ENCODE assay signal across 8 mouse cellular contexts in the genomic region with DNA sequence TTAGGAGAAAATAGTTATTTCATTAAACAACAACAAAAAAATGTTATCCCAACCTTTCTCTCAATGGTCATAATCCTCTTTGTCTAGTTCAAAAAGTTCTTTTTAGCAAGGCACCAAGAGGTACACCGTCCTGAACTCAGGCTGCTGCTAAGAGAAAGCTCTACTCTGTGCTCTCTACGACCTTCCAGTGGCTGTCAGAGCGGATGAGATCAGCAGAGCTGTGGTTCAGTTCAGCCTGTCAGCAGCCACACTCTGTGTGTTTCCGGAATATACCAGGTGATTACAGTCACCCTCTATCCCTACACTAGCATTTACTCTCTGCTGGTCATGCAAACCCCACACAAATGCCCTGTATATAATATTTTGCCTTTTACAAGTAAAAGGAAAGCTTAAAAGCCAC. TPM values are rescaled to one million over a fixed set of nuclear protein-coding genes. Genes with fewer than 3 reads are reported as not detected.
DNase-seq lines count a peak whose midpoint lies in the region; ATAC-seq and TF ChIP-seq lines count a peak whose summit lies in the region.

No protein-coding gene starts in this region.

- H3K9ac ChIP-seq in embryonic facial prominence, embryonic 12.5 days, result no peak overlapping the region
- peak overlapping the region; percentile 8; the same call in 1 of the 2 replicates for H3K9ac ChIP-seq in ES-E14 (ENCODE audit: insufficient read depth, low read depth, low read length, poor library complexity, severe bottlenecking)
- H3K9ac ChIP-seq in forebrain, embryonic 16.5 days (replicated peaks; ENCODE audit: low read depth, low read length), result no peak overlapping the region
- peak overlapping the region; percentile 24; the same call in 1 of the 2 replicates for H3K9ac ChIP-seq in lung, embryonic 16.5 days (ENCODE audit: low read length)

- DNase-seq in embryonic facial prominence, embryonic 10.5 days (ENCODE audit: low spot score), result no peak
- no peak for DNase-seq in ES-E14 (ENCODE audit: low read depth, low spot score)
- peak; percentile 9 to 40 for DNase-seq in thymus, postnatal 10 days (ENCODE audit: low spot score in 2 of 2)
- DNase-seq in frontal cortex, postnatal 10 days (ENCODE audit: low spot score in 2 of 2), result no peak
- DNase-seq in urinary bladder, postnatal 36 days (ENCODE audit: low spot score in 2 of 2), result no peak

- WGBS in embryonic facial prominence, embryonic 12.5 days, result 37% methylated on average over 4 of the region's 4 CpGs
- WGBS in embryonic facial prominence, embryonic 10.5 days, result 35% methylated on average over 4 of the region's 4 CpGs
- 30% methylated on average over 4 of the region's 4 CpGs for WGBS in forebrain, embryonic 16.5 days
- 31% methylated on average over 4 of the region's 4 CpGs for WGBS in lung, embryonic 16.5 days

- H3K4me1 ChIP-seq in embryonic facial prominence, embryonic 12.5 days, result peaks cover 7% of the 10 kb centered on the region
- H3K4me1 ChIP-seq in embryonic facial prominence, embryonic 10.5 days, result peaks cover 25% of the 10 kb centered on the region
- H3K4me1 ChIP-seq in ES-E14 (ENCODE audit: control insufficient read depth in 2 of 2, insufficient read depth in 2 of 2, low read length in 2 of 2, poor library complexity in 1 of 2), result peaks cover 0 to 2% of the 10 kb centered on the region in 2 experiments; a peak in 1 of 4 replicates
- peaks cover 22% of the 10 kb centered on the region for H3K4me1 ChIP-seq in forebrain, embryonic 16.5 days (replicated peaks; ENCODE audit: control insufficient read depth, insufficient read depth, low read length)
- peaks cover 13% of the 10 kb centered on the region for H3K4me1 ChIP-seq in lung, embryonic 16.5 days (replicated peaks; ENCODE audit: control insufficient read depth, insufficient read depth, low read length)

- H3K36me3 ChIP-seq in embryonic facial prominence, embryonic 12.5 days, result no peaks in the 10 kb centered on the region
- H3K36me3 ChIP-seq in embryonic facial prominence, embryonic 10.5 days (replicated peaks), result no peaks in the 10 kb centered on the region
- no peaks in the 10 kb centered on the region for H3K36me3 ChIP-seq in ES-E14 (ENCODE audit: control insufficient read depth, insufficient read depth, low read length, poor library complexity, severe bottlenecking)
- H3K36me3 ChIP-seq in forebrain, embryonic 16.5 days (ENCODE audit: control insufficient read depth, insufficient read depth), result no peaks in the 10 kb centered on the region
- H3K36me3 ChIP-seq in lung, embryonic 16.5 days (ENCODE audit: control insufficient read depth, insufficient read depth, low read length), result no peaks in the 10 kb centered on the region

- no peak for ATAC-seq in embryonic facial prominence, embryonic 12.5 days (ENCODE audit: insufficient number of reproducible peaks, insufficient read depth, low FRiP score, low TSS enrichment)
- no peak for ATAC-seq in forebrain, embryonic 16.5 days
- no peak for ATAC-seq in lung, embryonic 16.5 days (ENCODE audit: low read depth)

- in situ Hi-C loops in ES-E14 (cut with MboI; ENCODE audit: low sequenced_read_pairs in 2 of 2, unreplicated experiment in 2 of 2), result no loop called here

- H3K9me3 ChIP-seq in embryonic facial prominence, embryonic 12.5 days, result no peaks in the 10 kb centered on the region
- no peaks in the 10 kb centered on the region for H3K9me3 ChIP-seq in embryonic facial prominence, embryonic 10.5 days
- H3K9me3 ChIP-seq in ES-E14 (ENCODE audit: control insufficient read depth, insufficient read depth, low read depth, low read length), result no peaks in the 10 kb centered on the region
- H3K9me3 ChIP-seq in forebrain, embryonic 16.5 days (ENCODE audit: control insufficient read depth, low read length), result no peaks in the 10 kb centered on the region
- no peaks in the 10 kb centered on the region for H3K9me3 ChIP-seq in lung, embryonic 16.5 days (ENCODE audit: control insufficient read depth, low read length)

- H3K4me3 ChIP-seq in embryonic facial prominence, embryonic 12.5 days, result no peak overlapping the region
- H3K4me3 ChIP-seq in embryonic facial prominence, embryonic 10.5 days, result no peak overlapping the region
- no peak overlapping the region for H3K4me3 ChIP-seq in ES-E14 (ENCODE audit: insufficient read depth in 1 of 2, low read depth in 1 of 2, low read length in 2 of 2, poor library complexity in 1 of 2, severe bottlenecking in 1 of 2)
- peak overlapping the region; percentile 15 for H3K4me3 ChIP-seq in forebrain, embryonic 16.5 days (replicated peaks; ENCODE audit: low read length)
- no peak overlapping the region for H3K4me3 ChIP-seq in lung, embryonic 16.5 days (ENCODE audit: low read length)

- H3K27ac ChIP-seq in embryonic facial prominence, embryonic 12.5 days, result no peak overlapping the region
- H3K27ac ChIP-seq in embryonic facial prominence, embryonic 10.5 days (replicated peaks), result no peak overlapping the region
- H3K27ac ChIP-seq in ES-E14 (ENCODE audit: insufficient read depth, low read depth, low read length, poor library complexity, severe bottlenecking), result no peak overlapping the region
- H3K27ac ChIP-seq in forebrain, embryonic 16.5 days (ENCODE audit: low read length), result no peak overlapping the region
- H3K27ac ChIP-seq in lung, embryonic 16.5 days (ENCODE audit: low read length), result no peak overlapping the region

- H3K4me2 ChIP-seq in embryonic facial prominence, embryonic 12.5 days (replicated peaks), result peak overlapping the region; percentile 38
- H3K4me2 ChIP-seq in forebrain, embryonic 16.5 days (ENCODE audit: low read length), result peak overlapping the region; percentile 30
- H3K4me2 ChIP-seq in lung, embryonic 16.5 days (ENCODE audit: low read depth, low read length), result peak overlapping the region; percentile 23

- no peaks in the 10 kb centered on the region for H3K27me3 ChIP-seq in embryonic facial prominence, embryonic 12.5 days
- no peaks in the 10 kb centered on the region for H3K27me3 ChIP-seq in embryonic facial prominence, embryonic 10.5 days (replicated peaks; ENCODE audit: low read depth, poor library complexity, severe bottlenecking)
- H3K27me3 ChIP-seq in forebrain, embryonic 16.5 days (replicated peaks; ENCODE audit: control insufficient read depth, insufficient read depth, low read length), result no peaks in the 10 kb centered on the region
- H3K27me3 ChIP-seq in lung, embryonic 16.5 days (ENCODE audit: control insufficient read depth, insufficient read depth, low read depth, low read length), result no peaks in the 10 kb centered on the region

TF ChIP-seq in ES-E14, 5 proteins besides CTCF, POLR2A, EP300 and RAD21:
- TF ChIP-seq HCFC1 (IDR thresholded peaks at IDR 0.05; ENCODE audit: borderline replicate concordance, insufficient read depth, low read length) (no peak), ZC3H11A (IDR thresholded peaks at IDR 0.05; ENCODE audit: borderline replicate concordance, low read depth, low read length) (no peak), ZNF384 (IDR thresholded peaks at IDR 0.05; ENCODE audit: low read depth, low read length) (no peak), CHD2 (IDR thresholded peaks at IDR 0.05; ENCODE audit: low read depth, low read length) (no peak), MAFK (IDR thresholded peaks at IDR 0.05; ENCODE audit: insufficient read depth, low read depth, low read length) (no peak)

RNA-seq across cellular contexts. Expression of gene 1190002N15Rik, which starts 4.2 kb away (rescaled TPM):
- 29.9 and 40.4 TPM in 2 replicates for polyA plus RNA-seq in embryonic facial prominence, embryonic 12.5 days (2016; fragmentation: Nextera tagmentation; extraction: Ambion mirVana)
- polyA plus RNA-seq in embryonic facial prominence, embryonic 10.5 days (2016; fragmentation: Nextera tagmentation; extraction: Ambion mirVana), result 6.4 TPM in 2 replicates
- total RNA-seq in ES-E14 (2012; rRNA removed), result 24.9 and 31.2 TPM in 2 replicates
- polyA plus RNA-seq in forebrain, embryonic 16.5 days (2015; fragmentation: Nextera tagmentation; extraction: Ambion mirVana), result 4.1 and 4.7 TPM in 2 replicates
- 6.9 and 7.7 TPM in 2 replicates for polyA plus RNA-seq in lung, embryonic 16.5 days (2015; fragmentation: Nextera tagmentation; extraction: Ambion mirVana)

Comparison
In these comparisons a context has a peak if more than half of its experiments do, and no peak if none do; other contexts are left out.
1. H3K9ac ChIP-seq: peak in ES-E14 (single experiment) and lung, embryonic 16.5 days (single experiment); none in embryonic facial prominence, embryonic 12.5 days (single experiment) and forebrain, embryonic 16.5 days (single experiment).
2. DNase-seq: peak in thymus, postnatal 10 days (2 of 2); none in embryonic facial prominence, embryonic 10.5 days (single experiment), ES-E14 (single experiment), frontal cortex, postnatal 10 days (0 of 2) and urinary bladder, postnatal 36 days (0 of 2).
3. Peak in every context shown above with its lines, with median percentiles within 50 percentile points of each other: H3K4me2 ChIP-seq.